Mouse (Mus musculus): ENCODE data around the gene Nms.

Gene Nms

DNA sequence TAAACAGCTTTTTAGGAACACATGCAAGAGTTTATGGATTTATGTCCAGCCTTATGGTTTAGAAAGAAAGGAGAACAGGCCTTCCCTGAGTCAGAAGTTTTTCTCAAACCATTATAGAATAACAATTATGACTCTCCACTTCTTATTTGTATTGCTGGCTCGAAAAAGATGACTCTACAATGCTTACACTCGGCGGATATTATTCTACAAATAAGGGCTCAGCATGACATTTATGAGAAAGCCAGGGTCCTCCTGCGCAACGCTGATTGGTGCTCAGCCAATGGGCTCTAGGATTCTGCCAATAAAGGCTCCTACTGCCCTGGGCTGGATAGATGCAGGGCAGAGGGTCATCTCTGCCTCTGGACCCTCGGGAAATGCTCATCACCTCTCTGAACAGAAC, at the start of gene Nms:
TSS of gene Nms (plus strand) at position 301 of the 400 bp plus-strand sequence.
- no peak for DNase-seq (ENCODE audit: low spot score in 2 of 2)

DNA sequence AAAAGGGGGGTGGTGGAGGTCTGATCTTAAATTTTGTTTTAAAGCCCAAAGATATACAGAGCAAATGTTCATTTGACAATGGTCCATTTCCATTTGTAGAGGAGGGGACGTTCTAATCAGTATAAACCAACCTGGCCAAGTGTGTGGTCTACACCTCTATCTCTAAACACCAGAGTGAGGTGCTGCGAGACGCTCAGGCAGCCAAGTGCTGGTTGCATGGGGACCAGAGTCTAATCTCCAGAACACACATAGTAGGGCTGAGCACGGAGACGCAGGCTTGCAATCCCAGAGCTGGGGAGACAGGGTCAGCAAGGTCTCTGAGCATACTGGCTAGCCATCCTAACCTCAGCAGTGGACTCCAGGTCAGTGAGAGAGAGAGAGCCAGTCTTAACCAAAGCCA, 47.5 kb upstream of the Nms start:
- no peak for DNase-seq (ENCODE audit: low spot score in 2 of 2)

DNA sequence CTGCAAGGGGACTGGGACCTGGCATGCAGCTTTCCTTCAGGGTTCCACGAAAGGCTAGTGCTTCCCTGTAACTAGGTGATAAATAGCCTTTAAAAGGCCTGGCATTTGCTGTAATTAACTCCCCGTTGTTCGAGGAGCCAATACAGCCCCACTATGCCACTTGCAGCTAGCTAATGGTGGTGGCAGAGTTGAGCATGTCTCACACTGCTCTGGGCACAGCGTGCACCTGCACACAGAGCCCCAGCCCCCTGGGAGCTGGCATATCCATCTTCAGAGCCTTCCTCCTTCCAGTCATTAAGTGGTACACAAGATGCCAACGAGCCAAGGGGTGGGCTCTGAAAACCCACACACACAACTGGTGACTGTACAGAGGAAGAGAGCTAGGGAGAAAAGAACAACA, 45.9 kb upstream of the Nms start:
- no peak for DNase-seq (ENCODE audit: low spot score in 2 of 2)

DNA sequence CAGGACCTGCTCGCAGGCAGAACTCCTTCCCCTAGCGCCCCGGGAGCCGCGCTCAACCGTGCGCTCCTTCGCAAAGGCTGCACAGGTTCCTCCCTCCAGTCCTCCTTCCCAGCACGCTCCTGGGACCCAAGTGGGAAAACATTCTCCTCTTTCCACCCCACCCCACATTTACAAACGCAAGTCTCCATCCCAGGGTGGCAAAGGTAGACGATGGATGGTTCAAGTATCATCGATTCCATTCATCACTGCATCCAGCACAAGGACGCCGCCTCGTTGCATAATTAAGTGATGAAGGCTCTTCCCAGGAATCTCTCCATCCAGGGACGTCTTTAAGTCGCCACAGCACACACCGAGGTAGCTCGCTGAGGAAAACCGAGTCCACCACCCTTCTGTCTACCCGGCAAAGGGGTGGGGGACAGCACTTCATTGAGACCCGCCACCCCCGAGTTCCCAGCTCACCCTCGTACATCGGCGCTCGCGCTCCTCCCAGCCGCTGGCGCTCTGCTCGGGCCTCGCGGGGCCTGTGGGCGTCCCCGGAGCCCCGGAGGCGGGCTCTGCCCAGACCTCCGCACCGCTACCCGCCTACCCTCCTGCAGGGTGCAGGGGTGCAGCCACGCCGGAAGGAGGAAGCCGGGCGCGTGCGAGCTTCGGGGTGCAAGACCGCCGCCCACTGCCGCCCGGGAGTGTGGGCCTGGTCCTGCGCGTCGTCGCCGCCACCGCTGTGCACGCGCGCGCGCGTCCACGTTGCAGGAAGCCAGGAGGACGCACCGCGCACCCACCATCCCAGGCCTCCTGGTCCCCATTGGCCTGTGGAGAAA, 41.3 kb upstream of the Nms start, which contains the start of gene Chst10:
TSS of gene Chst10 (minus strand) at position 731 of the 818 bp plus-strand sequence.
- peak; percentile 94 for DNase-seq (ENCODE audit: low spot score in 2 of 2)

DNA sequence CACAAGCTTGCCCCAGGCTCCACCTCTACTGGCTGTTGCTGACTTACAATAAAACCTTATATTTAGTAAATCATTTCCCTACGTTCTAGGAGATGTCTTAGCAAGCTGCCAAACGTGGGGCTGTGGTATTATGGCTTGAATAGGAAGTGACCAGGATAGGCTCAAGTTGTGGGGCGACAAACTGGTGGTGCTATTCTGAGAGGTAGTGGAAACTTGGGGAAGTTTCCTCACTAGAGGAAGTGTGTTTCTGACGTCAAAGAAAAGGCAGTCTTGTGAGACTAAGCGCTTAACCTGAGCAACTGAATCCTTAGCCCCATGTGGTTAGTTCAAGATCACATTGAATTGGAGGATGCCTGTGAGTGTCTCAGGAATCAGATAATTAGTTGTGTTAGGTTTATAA, 36.4 kb upstream of the Nms start:
- DNase-seq (ENCODE audit: low spot score in 2 of 2) = no peak

DNA sequence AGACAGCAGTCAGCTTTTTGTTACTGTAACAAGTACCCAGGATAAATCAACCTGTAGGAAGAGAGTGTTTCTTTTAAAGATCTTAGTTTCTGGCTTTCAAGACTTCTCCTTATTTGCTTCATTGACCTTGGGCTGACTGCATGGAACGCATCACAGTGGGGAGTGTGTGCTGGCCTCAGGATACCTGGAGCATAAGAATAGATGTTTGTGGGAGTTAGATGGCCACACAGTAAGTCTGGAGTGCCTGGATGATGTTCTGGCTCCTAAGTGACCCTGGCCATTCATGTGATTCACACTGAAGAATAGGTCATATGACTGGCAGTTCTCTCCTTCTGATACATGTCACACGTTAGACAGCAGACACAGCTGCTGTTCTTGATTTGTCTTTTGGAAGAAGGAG, 35.0 kb upstream of the Nms start:
- no peak for DNase-seq (ENCODE audit: low spot score in 2 of 2)

DNA sequence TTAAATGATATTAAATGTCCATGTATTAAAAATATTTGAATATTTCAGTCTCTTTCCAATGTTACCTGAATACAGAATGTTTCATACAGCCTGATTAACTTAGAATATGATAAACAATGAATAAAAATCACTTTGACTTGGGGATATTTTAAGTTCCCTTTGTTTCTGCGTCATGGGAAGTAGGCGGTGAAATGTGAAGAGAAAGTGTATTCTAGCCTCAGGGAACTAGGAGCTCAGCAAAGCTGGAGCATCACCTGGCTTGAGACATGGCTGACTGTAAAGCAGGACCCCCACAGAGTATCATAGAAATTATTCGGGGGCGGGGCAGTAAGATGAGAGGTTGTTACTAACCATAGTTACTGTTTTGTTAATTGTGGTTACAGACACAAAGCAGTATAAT, 10.0 kb upstream of the Nms start:
- DNase-seq (ENCODE audit: low spot score in 2 of 2) = no peak

DNA sequence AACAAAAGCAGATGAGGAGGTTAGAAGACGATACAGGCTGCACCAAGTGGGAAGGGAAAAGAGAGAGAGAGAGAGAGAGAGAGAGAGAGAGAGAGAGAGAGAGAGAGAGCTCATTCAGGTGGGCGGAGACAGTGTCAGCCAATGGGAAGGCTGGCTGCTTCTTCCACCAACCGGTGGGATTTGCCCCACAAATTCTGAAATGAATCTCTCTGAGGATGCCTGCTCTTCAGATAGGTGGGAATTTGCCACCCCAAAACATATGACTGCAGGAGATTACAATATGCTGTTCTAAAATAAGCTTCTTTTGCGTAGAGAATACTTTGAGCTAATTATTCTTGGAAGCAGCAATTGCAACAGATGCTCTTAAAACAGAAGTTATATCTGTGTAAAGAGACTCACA, 9.5 kb upstream of the Nms start:
- DNase-seq (ENCODE audit: low spot score in 2 of 2) = no peak

DNA sequence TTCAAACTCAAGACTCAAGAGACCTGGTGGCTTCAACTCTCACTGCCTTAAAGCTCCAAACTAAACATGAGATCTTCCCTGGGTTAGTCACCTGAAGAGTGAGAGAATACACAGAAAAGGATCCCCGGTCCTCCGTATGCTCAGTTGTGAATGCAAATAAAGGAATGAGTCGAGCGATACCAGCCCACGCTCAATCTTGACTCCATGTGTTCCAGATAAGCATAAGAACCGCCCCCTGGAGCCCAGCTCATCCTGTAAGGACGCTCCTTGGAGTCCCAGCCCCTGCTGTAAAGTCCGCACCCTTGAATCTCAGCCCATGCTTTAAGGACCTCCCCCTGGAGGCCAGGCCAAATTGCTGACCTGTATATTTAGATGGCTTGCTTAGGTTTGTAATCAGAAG, 8.2 kb upstream of the Nms start:
- DNase-seq (ENCODE audit: low spot score in 2 of 2) = no peak

DNA sequence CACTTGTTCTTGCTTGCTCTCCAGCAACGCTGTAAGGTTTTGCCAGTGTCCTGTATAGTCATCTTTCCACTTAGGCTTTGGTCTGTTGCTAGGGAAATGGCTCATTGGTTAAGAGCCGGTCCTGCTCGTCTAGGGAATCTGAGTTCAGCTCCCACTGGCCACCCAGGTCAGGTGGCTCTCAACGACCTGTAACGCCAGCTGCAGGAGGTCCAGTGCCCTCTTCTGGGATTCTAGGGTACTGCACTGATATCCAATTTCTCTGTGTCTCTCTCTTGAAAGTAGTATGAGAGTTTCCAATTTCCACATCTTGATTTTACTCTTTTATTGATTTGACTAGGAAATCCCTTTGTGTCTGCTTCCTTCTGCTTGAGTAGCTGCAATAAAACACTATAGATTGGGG, 4.3 kb upstream of the Nms start:
- peak; percentile 15 to 60 for DNase-seq (ENCODE audit: low spot score in 2 of 2)

DNA sequence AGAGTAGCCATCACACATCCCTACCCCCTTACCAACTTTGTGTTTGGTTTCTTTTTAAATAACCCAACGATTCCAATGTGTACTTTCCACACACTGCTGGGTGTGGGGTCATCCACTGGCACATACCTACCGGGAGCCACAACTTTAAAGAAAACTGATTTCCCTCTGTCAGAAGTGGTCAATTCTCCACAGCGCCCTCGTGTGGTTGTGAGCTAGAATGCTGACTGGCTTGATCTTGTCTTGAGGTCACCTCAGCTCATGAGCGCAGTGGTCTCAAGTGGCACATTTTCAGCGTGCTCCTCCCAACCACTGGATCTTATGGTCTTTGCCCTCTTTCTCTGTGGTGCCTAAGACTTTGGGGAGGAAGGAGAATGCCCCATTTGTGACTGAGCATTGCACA, 2.2 kb upstream of the Nms start:
- DNase-seq (ENCODE audit: low spot score in 2 of 2) = peak; percentile 8 to 48

DNA sequence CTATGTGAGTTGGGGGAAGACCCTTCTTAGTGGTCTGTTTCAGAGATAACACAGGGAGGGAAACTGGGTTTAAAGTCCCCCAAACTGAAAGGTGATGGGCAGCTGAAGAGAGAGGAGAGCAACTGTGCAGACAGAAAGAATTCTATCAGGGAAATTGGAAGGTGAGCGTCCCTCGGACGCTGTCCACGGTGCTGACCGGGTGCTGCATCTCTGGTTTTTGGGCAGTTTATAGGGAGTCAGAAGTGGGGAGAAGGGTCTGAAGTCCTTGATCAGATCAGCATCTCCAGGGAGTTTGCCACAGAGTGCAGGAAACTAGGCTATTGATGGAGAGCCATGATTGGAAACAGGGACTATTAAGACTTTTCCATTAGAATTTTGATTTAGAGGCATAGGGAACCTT, 659 bp downstream of the Nms start:
- DNase-seq (ENCODE audit: low spot score in 2 of 2) = peak in 1 of 2 experiments; percentile 6

DNA sequence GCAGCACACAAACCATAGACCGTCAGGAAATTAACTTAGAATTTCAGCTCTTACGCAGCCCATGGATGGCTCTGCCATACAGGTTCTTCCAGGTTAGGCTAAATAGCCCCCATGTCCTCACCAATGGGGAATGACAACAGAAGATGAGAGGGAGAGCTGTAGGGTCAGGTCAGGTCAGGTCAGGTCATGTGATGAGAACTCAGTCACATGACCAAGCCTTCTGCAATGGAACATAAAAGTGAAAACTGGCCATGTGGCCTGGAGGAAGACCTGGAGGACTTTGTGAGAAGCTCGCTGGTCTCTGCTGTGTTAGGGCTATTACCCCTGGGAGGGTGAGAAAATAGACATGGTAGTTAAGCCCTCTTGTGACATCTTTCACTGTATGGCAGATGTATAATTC, 17.5 kb downstream of the Nms start:
- DNase-seq (ENCODE audit: low spot score in 2 of 2) = no peak

DNA sequence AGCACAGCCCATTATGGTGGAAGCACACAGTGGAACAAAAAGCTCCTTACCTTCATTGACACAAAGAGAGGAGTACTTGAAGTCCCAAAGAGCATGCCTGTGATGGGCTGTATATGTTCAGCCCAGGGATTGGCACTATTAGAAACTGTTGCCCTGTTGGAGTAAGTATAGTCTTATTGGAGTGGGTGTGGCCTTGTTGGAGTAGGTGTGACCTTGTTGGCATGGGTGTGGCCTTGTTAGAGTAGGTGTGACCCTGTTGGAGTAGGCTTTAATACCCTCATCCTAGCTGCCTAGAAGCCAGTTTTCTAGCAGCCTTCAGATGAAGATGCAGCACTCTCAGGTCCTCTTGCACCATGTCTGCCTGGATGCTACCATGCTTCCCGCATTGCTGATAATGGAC, 30.2 kb downstream of the Nms start:
- no peak for DNase-seq (ENCODE audit: low spot score in 2 of 2)

DNA sequence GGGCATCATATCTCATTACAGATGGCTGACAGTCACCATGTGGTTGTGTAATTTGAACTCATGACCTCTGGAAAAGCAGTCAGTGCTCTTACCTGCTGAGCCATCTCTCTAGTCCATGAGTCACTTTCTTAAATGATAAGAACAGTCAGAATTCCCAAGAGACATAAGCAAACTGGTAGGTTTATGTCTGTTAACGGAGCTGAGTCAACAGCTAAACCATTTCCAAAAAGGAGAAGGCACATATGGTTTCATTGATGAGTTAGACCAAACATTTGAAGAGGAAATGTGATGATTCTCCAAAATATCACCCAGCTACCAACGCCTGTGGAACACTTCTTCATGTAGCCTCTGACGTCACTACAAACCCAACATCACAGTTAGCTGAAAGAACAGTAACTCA, 32.8 kb downstream of the Nms start:
- DNase-seq (ENCODE audit: low spot score in 2 of 2) = no peak

DNA sequence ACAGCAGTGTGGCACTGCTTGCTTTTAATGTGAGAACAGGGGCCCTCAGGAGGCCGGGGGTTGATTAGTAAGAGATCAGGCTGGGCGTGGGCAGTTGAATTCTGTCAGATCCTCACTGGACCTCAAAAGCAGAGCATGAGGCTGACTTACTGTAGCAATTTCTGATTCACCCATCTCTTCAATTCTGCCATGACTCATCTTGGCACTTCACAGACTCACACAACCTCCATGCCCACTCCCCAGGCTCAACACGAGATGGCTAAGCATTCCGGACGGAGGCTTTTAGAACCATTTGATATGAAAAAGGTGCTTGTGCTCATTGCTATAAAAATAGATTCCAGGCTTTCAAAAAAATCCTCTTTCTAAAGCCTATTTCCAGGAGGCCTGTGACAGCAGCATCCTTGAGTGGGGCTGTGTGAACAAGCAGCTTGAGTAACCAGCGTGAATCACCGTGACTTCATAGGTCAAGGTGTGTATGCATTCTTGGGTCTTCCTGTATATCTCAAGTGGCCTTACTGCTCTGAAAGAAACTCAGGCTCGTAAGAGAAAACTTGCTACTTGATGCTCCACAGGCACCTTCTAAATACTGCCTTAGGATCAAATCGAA, 34.1 kb downstream of the Nms start:
- no peak for DNase-seq (ENCODE audit: low spot score in 2 of 2)

DNA sequence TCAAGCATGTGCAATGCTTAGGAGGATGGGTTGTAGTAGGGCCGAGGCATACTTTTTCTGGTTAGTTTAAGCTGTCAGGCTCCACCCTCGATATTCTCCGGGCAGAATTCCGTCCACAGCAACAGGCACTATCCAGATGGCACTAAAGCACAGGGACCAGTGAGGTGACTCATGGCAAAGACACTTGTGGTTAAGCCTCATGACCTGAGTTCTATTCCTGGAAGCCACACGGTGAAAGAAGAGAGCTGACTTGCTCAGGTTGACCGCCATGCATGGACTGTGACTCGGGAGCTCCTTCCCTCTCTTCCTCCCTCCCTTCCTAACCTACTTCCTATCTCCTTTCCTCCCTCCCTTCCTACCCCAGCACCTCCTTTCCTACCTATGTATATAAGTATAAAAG, 41.0 kb downstream of the Nms start:
- DNase-seq (ENCODE audit: low spot score in 2 of 2) = no peak

DNA sequence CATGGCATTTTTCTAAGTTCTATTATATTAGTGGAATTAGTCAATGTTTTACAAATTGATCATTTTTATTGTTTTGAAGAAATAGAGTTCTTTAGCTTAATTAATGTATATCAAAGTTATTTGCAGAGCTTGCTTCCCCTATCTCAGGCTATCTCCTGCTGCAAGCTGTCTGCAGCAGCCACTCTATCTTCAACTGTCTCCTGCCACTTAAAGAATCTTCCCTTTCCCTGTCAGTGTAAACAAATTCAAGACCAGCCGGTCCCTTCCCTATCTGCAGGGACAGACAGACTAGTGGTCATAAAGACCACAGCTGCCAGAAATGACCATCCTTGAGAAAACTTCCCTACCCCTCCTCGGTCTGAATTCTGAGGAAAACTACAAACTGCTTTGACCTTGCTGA, 44.9 kb downstream of the Nms start:
- DNase-seq (ENCODE audit: low spot score in 2 of 2) = no peak

DNA sequence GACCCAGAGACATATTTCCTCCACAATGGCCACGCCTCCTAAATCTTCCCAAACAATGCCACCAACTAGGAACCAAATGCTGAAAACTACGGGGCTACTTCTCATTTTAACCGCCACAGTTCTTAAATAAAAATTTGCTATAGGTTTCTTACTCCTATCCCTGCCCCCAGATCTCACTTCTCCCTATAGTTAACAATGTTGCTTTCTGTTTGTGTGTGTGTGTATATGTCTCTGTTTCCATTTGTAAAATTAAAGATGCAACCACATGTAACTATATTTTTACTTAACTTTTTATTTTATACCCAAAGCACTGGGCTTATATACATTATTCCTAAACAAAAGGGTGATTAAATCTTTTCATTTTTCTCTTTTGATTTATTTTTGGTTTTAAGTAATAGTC, 46.4 kb downstream of the Nms start, which contains the start of gene Pdcl3:
TSS of gene Pdcl3 (plus strand) at position 301 of the 400 bp plus-strand sequence.
- DNase-seq (ENCODE audit: low spot score in 2 of 2) = no peak

DNA sequence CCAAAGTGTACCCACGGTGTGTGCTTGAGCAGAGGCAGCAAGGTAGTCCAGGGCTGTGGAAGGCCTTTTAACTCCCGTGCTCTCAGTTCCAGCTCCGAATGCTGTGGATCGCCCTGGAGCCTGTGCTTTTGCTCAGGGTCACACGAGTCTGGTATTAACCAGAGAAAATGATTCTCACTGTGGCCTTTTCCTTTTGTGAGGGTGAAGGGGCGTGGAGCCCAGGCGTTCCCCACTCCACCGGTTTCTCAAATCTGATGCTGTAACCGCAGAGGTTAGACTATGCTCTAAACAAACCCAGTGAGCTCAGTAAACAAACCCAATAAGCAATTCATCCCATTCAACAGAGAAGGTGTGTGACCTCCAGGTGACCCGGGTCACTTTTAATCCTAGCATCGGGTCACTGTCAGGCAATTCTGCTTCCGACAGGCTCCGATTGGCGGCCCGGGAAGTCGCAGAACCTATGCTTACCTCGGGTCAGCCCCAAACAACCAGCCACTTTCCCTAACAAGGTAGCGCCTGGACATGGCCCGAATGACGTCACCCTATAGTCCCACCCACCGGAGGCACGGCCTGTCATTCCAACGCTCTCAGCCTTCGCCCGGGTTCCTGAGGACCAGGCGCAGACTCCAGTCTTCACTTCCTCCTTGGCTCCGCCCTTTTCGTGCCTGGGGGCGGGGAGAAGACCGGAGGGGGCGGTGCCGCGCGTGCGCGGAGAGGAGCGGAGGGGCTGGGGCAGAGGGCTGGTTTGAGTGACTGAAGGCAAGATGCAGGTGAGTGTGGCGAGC, 48.3 kb downstream of the Nms start:
- DNase-seq (ENCODE audit: low spot score in 2 of 2) = peak; percentile 93 to 96

DNA sequence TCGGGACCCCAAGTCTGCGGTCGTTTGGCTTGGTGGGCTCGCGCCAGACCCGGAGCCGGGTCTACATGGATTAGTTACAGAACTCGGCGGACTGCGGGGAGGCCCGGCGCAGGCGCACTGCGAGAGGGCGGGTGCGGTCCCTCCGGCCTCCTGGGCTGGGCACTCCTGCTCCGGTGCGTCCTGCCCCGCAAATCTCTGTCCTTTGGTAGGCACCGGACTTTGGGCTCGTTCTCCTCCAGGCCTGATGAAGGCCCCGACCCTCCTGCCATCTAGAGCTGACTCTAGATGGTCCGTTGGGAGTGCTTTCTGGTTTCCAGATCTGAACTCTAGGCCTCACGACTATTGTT, 48.9 kb downstream of the Nms start:
- no peak for DNase-seq (ENCODE audit: low spot score in 2 of 2)

DNA sequence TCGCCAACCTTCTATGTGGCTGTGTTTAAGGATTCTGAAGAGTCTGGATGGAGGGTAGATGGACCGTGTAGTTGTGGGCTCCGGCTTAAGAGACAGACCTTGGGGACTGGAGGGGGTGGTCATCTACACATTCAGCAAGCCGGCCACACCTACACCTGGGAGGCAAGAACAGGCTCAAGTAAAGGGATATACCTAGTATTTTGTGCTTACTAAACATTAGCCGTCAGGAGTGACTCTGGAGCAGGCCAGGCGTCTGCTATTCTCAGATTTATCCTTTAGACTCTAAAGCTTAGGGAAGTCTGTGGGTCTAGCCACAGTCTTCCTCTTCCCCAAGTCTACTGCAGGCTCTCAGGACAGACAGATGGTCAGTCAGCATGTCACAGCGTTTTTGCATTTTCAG, 49.4 kb downstream of the Nms start:
- DNase-seq (ENCODE audit: low spot score in 2 of 2) = no peak

DNA sequence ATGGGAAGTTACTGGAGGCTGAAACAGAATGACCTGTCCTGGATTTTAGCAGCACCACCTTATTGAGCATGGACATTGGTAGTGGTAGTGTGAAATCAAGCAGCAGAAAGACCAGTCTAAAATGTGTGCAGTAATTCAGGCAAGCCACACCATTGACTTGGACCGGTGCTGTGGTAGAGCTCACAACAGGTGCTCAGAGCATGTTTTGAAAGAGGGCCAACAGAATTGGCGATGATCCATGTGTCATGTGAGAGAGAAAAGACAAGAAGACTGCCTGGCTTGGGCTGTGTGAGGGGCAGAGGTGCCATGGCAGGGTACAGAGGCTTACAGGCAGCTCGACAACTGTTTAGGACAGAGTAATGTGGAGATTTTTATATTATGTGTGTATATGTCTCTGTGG, 53.4 kb downstream of the Nms start:
- DNase-seq (ENCODE audit: low spot score in 2 of 2) = no peak

Measured in thymus, postnatal 10 days (tissue).